Mouse (Mus musculus): ENCODE measurements around the gene Bub1b. TPM values are rescaled to one million over a fixed set of nuclear protein-coding genes. Genes with fewer than 3 reads are reported as not detected.

Bub1b gene
- polyA plus RNA-seq, 1 experiment from 2014 or later: 135 TPM

GRCm38 (mm10) chr2:118662902-118663803 is 65.1 kb downstream of the Bub1b start, which contains the start of gene Pak6:
TSS of gene Pak6 (plus strand) at chr2:118663303.
- H3K9ac ChIP-seq (replicated peaks; ENCODE audit: low read length): peak within 1 kb of the TSS; percentile 44
- peak within 1 kb of the TSS; percentile 79 for H3K4me2 ChIP-seq (ENCODE audit: low read depth, low read length)
- peak within 1 kb of the TSS; percentile 38 for H3K4me3 ChIP-seq (ENCODE audit: low read depth, low read length)
- peak; percentile 43 for DNase-seq (ENCODE audit: low spot score)
- ATAC-seq (replicated peaks; ENCODE audit: insufficient number of reproducible peaks, low FRiP score, low TSS enrichment, low read depth): no peak
- 2% methylated on average over 36 of the region's 37 CpGs for WGBS
- peaks cover 17% of the 10 kb centered on the region for H3K27me3 ChIP-seq (ENCODE audit: control insufficient read depth, insufficient read depth, low read length)
- no peaks in the 10 kb centered on the region for H3K36me3 ChIP-seq (replicated peaks; ENCODE audit: control insufficient read depth, insufficient read depth, low read depth, low read length)
- no peak within 1 kb of the TSS for H3K27ac ChIP-seq (replicated peaks; ENCODE audit: low read depth, low read length)
- H3K4me1 ChIP-seq (ENCODE audit: control insufficient read depth, insufficient read depth, low read length): peaks cover 6% of the 10 kb centered on the region
- H3K9me3 ChIP-seq (replicated peaks; ENCODE audit: control insufficient read depth, low read length): no peaks in the 10 kb centered on the region

GRCm38 (mm10) chr2:118663804-118664766 is 66.1 kb downstream of the Bub1b start:
- H3K4me1 ChIP-seq (ENCODE audit: control insufficient read depth, insufficient read depth, low read length): peaks cover 6% of the 10 kb centered on the region
- ATAC-seq (replicated peaks; ENCODE audit: insufficient number of reproducible peaks, low FRiP score, low TSS enrichment, low read depth): no peak
- H3K27ac ChIP-seq (replicated peaks; ENCODE audit: low read depth, low read length): no peak overlapping the region
- H3K4me3 ChIP-seq (ENCODE audit: low read depth, low read length): peak overlapping the region; percentile 38
- H3K9me3 ChIP-seq (replicated peaks; ENCODE audit: control insufficient read depth, low read length): no peaks in the 10 kb centered on the region
- peaks cover 17% of the 10 kb centered on the region for H3K27me3 ChIP-seq (ENCODE audit: control insufficient read depth, insufficient read depth, low read length)
- WGBS: 50% methylated on average over 19 of the region's 19 CpGs
- no peak for DNase-seq (ENCODE audit: low spot score)
- no peak overlapping the region; the same call in 1 of the 2 replicates for H3K9ac ChIP-seq (replicated peaks; ENCODE audit: low read length)
- H3K36me3 ChIP-seq (replicated peaks; ENCODE audit: control insufficient read depth, insufficient read depth, low read depth, low read length): no peaks in the 10 kb centered on the region
- H3K4me2 ChIP-seq (ENCODE audit: low read depth, low read length): peak overlapping the region; percentile 79

GRCm38 (mm10) chr2:118664975-118665516 is 67.0 kb downstream of the Bub1b start:
- peaks cover 6% of the 10 kb centered on the region for H3K4me1 ChIP-seq (ENCODE audit: control insufficient read depth, insufficient read depth, low read length)
- WGBS: 59% methylated on average over 3 of the region's 3 CpGs
- no peak for ATAC-seq (replicated peaks; ENCODE audit: insufficient number of reproducible peaks, low FRiP score, low TSS enrichment, low read depth)
- H3K36me3 ChIP-seq (replicated peaks; ENCODE audit: control insufficient read depth, insufficient read depth, low read depth, low read length): no peaks in the 10 kb centered on the region
- no peak overlapping the region for H3K4me3 ChIP-seq (ENCODE audit: low read depth, low read length)
- no peak overlapping the region for H3K9ac ChIP-seq (replicated peaks; ENCODE audit: low read length)
- DNase-seq (ENCODE audit: low spot score): no peak
- H3K9me3 ChIP-seq (replicated peaks; ENCODE audit: control insufficient read depth, low read length): no peaks in the 10 kb centered on the region
- H3K27me3 ChIP-seq (ENCODE audit: control insufficient read depth, insufficient read depth, low read length): peaks cover 17% of the 10 kb centered on the region
- H3K27ac ChIP-seq (replicated peaks; ENCODE audit: low read depth, low read length): no peak overlapping the region
- no peak overlapping the region for H3K4me2 ChIP-seq (ENCODE audit: low read depth, low read length)

GRCm38 (mm10) chr2:118665616-118666015 is 67.6 kb downstream of the Bub1b start:
- no peak overlapping the region for H3K27ac ChIP-seq (replicated peaks; ENCODE audit: low read depth, low read length)
- no peaks in the 10 kb centered on the region for H3K9me3 ChIP-seq (replicated peaks; ENCODE audit: control insufficient read depth, low read length)
- no peaks in the 10 kb centered on the region for H3K36me3 ChIP-seq (replicated peaks; ENCODE audit: control insufficient read depth, insufficient read depth, low read depth, low read length)
- no peak overlapping the region for H3K9ac ChIP-seq (replicated peaks; ENCODE audit: low read length)
- peaks cover 6% of the 10 kb centered on the region for H3K4me1 ChIP-seq (ENCODE audit: control insufficient read depth, insufficient read depth, low read length)
- no peak overlapping the region for H3K4me2 ChIP-seq (ENCODE audit: low read depth, low read length)
- ATAC-seq (replicated peaks; ENCODE audit: insufficient number of reproducible peaks, low FRiP score, low TSS enrichment, low read depth) (no peak), DNase-seq (ENCODE audit: low spot score) (no peak)
- H3K27me3 ChIP-seq (ENCODE audit: control insufficient read depth, insufficient read depth, low read length): peaks cover 17% of the 10 kb centered on the region
- no peak overlapping the region for H3K4me3 ChIP-seq (ENCODE audit: low read depth, low read length)
- WGBS: 85% methylated on average over 4 of the region's 4 CpGs

- Histone ChIP-seq H3K9me3 (replicated peaks; ENCODE audit: control insufficient read depth, low read length) (no peaks in the 10 kb centered on the region), H3K27me3 (ENCODE audit: control insufficient read depth, insufficient read depth, low read length) (peaks cover 17% of the 10 kb centered on the region), H3K9ac (replicated peaks; ENCODE audit: low read length) (no peak overlapping the region), H3K36me3 (replicated peaks; ENCODE audit: control insufficient read depth, insufficient read depth, low read depth, low read length) (no peaks in the 10 kb centered on the region), H3K4me2 (ENCODE audit: low read depth, low read length) (no peak overlapping the region), H3K27ac (replicated peaks; ENCODE audit: low read depth, low read length) (no peak overlapping the region), H3K4me3 (ENCODE audit: low read depth, low read length) (no peak overlapping the region), H3K4me1 (ENCODE audit: control insufficient read depth, insufficient read depth, low read length) (peaks cover 6% of the 10 kb centered on the region)
- no peak for DNase-seq (ENCODE audit: low spot score)
- no peak for ATAC-seq (replicated peaks; ENCODE audit: insufficient number of reproducible peaks, low FRiP score, low TSS enrichment, low read depth)
- WGBS: 67% methylated on average over 5 of the region's 5 CpGs
These were observed 69.2 kb downstream of the Bub1b start for GRCm38 (mm10) chr2:118667181-118667580.

GRCm38 (mm10) chr2:118669245-118669644 is 71.2 kb downstream of the Bub1b start:
- ATAC-seq (replicated peaks; ENCODE audit: insufficient number of reproducible peaks, low FRiP score, low TSS enrichment, low read depth) (no peak), DNase-seq (ENCODE audit: low spot score) (no peak)
- Histone ChIP-seq H3K9me3 (replicated peaks; ENCODE audit: control insufficient read depth, low read length) (no peaks in the 10 kb centered on the region), H3K4me1 (ENCODE audit: control insufficient read depth, insufficient read depth, low read length) (no peaks in the 10 kb centered on the region), H3K36me3 (replicated peaks; ENCODE audit: control insufficient read depth, insufficient read depth, low read depth, low read length) (no peaks in the 10 kb centered on the region), H3K4me3 (ENCODE audit: low read depth, low read length) (no peak overlapping the region), H3K4me2 (ENCODE audit: low read depth, low read length) (no peak overlapping the region), H3K9ac (replicated peaks; ENCODE audit: low read length) (no peak overlapping the region; the same call in 1 of the 2 replicates), H3K27ac (replicated peaks; ENCODE audit: low read depth, low read length) (no peak overlapping the region), H3K27me3 (ENCODE audit: control insufficient read depth, insufficient read depth, low read length) (peaks cover 10% of the 10 kb centered on the region)
- WGBS: 47% methylated on average over 6 of the region's 6 CpGs

- 33% methylated on average over 2 of the region's 2 CpGs for WGBS
- ATAC-seq (replicated peaks; ENCODE audit: insufficient number of reproducible peaks, low FRiP score, low TSS enrichment, low read depth): no peak
- Histone ChIP-seq H3K27me3 (ENCODE audit: control insufficient read depth, insufficient read depth, low read length) (peaks cover 12% of the 10 kb centered on the region), H3K9ac (replicated peaks; ENCODE audit: low read length) (no peak overlapping the region; the same call in 1 of the 2 replicates), H3K36me3 (replicated peaks; ENCODE audit: control insufficient read depth, insufficient read depth, low read depth, low read length) (no peaks in the 10 kb centered on the region), H3K9me3 (replicated peaks; ENCODE audit: control insufficient read depth, low read length) (no peaks in the 10 kb centered on the region), H3K4me3 (ENCODE audit: low read depth, low read length) (no peak overlapping the region), H3K4me2 (ENCODE audit: low read depth, low read length) (no peak overlapping the region), H3K27ac (replicated peaks; ENCODE audit: low read depth, low read length) (no peak overlapping the region), H3K4me1 (ENCODE audit: control insufficient read depth, insufficient read depth, low read length) (no peaks in the 10 kb centered on the region)
- DNase-seq (ENCODE audit: low spot score): no peak
These were observed 71.8 kb downstream of the Bub1b start for GRCm38 (mm10) chr2:118669785-118670184.

Data from embryonic facial prominence, embryonic 11.5 days (tissue).